Mouse (Mus musculus): ENCODE measurements around the gene Cdh13. TPM values are rescaled to one million over a fixed set of nuclear protein-coding genes. Genes with fewer than 3 reads are reported as not detected.

The Cdh13 gene
- polyA plus RNA-seq, 1 experiment, result not detected

GRCm38 (mm10) chr8:118845690-118846089 lies 562.2 kb downstream of the Cdh13 start:
- no peaks in the 10 kb centered on the region for H3K4me1 ChIP-seq (ENCODE audit: control insufficient read depth, insufficient read depth, low read length)
- TF ChIP-seq POLR2A (IDR thresholded peaks at IDR 0.05; ENCODE audit: borderline replicate concordance, control insufficient read depth, low read depth, low read length) (no peak), CTCF (IDR thresholded peaks at IDR 0.05; ENCODE audit: control insufficient read depth, insufficient read depth, low read length) (no peak)

GRCm38 (mm10) chr8:118848021-118848420 lies 564.5 kb downstream of the Cdh13 start:
- TF ChIP-seq POLR2A (IDR thresholded peaks at IDR 0.05; ENCODE audit: borderline replicate concordance, control insufficient read depth, low read depth, low read length) (no peak), CTCF (IDR thresholded peaks at IDR 0.05; ENCODE audit: control insufficient read depth, insufficient read depth, low read length) (no peak)

More at GRCm38 (mm10) chr8:118845690-118846089, 562.2 kb downstream of the Cdh13 start:
- H3K27ac ChIP-seq (ENCODE audit: control insufficient read depth, insufficient read depth, low read depth, low read length, poor library complexity), result no peak overlapping the region
- no peak overlapping the region for H3K4me3 ChIP-seq (replicated peaks; ENCODE audit: control insufficient read depth, low read depth, low read length)

GRCm38 (mm10) chr8:118849515-118849914 lies 566.0 kb downstream of the Cdh13 start:
- Histone ChIP-seq H3K4me1 (ENCODE audit: control insufficient read depth, insufficient read depth, low read length) (no peaks in the 10 kb centered on the region), H3K27ac (ENCODE audit: control insufficient read depth, insufficient read depth, low read depth, low read length, poor library complexity) (no peak overlapping the region), H3K4me3 (replicated peaks; ENCODE audit: control insufficient read depth, low read depth, low read length) (no peak overlapping the region)
- WGBS, result 67% methylated on average over 3 of the region's 3 CpGs
- no peak for TF ChIP-seq POLR2A (IDR thresholded peaks at IDR 0.05; ENCODE audit: borderline replicate concordance, control insufficient read depth, low read depth, low read length)
- TF ChIP-seq CTCF (IDR thresholded peaks at IDR 0.05; ENCODE audit: control insufficient read depth, insufficient read depth, low read length), result no peak

More at GRCm38 (mm10) chr8:118848021-118848420, 564.5 kb downstream of the Cdh13 start:
- no peaks in the 10 kb centered on the region for H3K4me1 ChIP-seq (ENCODE audit: control insufficient read depth, insufficient read depth, low read length)
- 67% methylated on average over 5 of the region's 5 CpGs for WGBS
- H3K4me3 ChIP-seq (replicated peaks; ENCODE audit: control insufficient read depth, low read depth, low read length), result no peak overlapping the region
- no peak overlapping the region for H3K27ac ChIP-seq (ENCODE audit: control insufficient read depth, insufficient read depth, low read depth, low read length, poor library complexity)

- TF ChIP-seq POLR2A (IDR thresholded peaks at IDR 0.05; ENCODE audit: borderline replicate concordance, control insufficient read depth, low read depth, low read length) (no peak), CTCF (IDR thresholded peaks at IDR 0.05; ENCODE audit: control insufficient read depth, insufficient read depth, low read length) (peak; percentile 53; the same call in 1 of the 2 replicates)
- H3K4me3 ChIP-seq (replicated peaks; ENCODE audit: control insufficient read depth, low read depth, low read length), result no peak overlapping the region
- H3K4me1 ChIP-seq (ENCODE audit: control insufficient read depth, insufficient read depth, low read length), result no peaks in the 10 kb centered on the region
- WGBS, result 22% methylated on average over 6 of the region's 6 CpGs
- H3K27ac ChIP-seq (ENCODE audit: control insufficient read depth, insufficient read depth, low read depth, low read length, poor library complexity), result no peak overlapping the region
Measured at GRCm38 (mm10) chr8:118850381-118850780, 566.8 kb downstream of the Cdh13 start.

GRCm38 (mm10) chr8:118851361-118851760 lies 567.8 kb downstream of the Cdh13 start:
- TF ChIP-seq POLR2A (IDR thresholded peaks at IDR 0.05; ENCODE audit: borderline replicate concordance, control insufficient read depth, low read depth, low read length), result no peak
- no peak for TF ChIP-seq CTCF (IDR thresholded peaks at IDR 0.05; ENCODE audit: control insufficient read depth, insufficient read depth, low read length)
- WGBS, result 79% methylated on average over 10 of the region's 10 CpGs
- Histone ChIP-seq H3K27ac (ENCODE audit: control insufficient read depth, insufficient read depth, low read depth, low read length, poor library complexity) (no peak overlapping the region), H3K4me3 (replicated peaks; ENCODE audit: control insufficient read depth, low read depth, low read length) (no peak overlapping the region), H3K4me1 (ENCODE audit: control insufficient read depth, insufficient read depth, low read length) (no peaks in the 10 kb centered on the region)

GRCm38 (mm10) chr8:118852861-118853260 lies 569.3 kb downstream of the Cdh13 start:
- Histone ChIP-seq H3K27ac (ENCODE audit: control insufficient read depth, insufficient read depth, low read depth, low read length, poor library complexity) (no peak overlapping the region), H3K4me1 (ENCODE audit: control insufficient read depth, insufficient read depth, low read length) (no peaks in the 10 kb centered on the region), H3K4me3 (replicated peaks; ENCODE audit: control insufficient read depth, low read depth, low read length) (no peak overlapping the region)
- no peak for TF ChIP-seq CTCF (IDR thresholded peaks at IDR 0.05; ENCODE audit: control insufficient read depth, insufficient read depth, low read length)
- TF ChIP-seq POLR2A (IDR thresholded peaks at IDR 0.05; ENCODE audit: borderline replicate concordance, control insufficient read depth, low read depth, low read length), result no peak
- 54% methylated on average over 12 of the region's 12 CpGs for WGBS

GRCm38 (mm10) chr8:118854656-118855055 lies 571.1 kb downstream of the Cdh13 start:
- Histone ChIP-seq H3K4me1 (ENCODE audit: control insufficient read depth, insufficient read depth, low read length) (no peaks in the 10 kb centered on the region), H3K4me3 (replicated peaks; ENCODE audit: control insufficient read depth, low read depth, low read length) (no peak overlapping the region), H3K27ac (ENCODE audit: control insufficient read depth, insufficient read depth, low read depth, low read length, poor library complexity) (no peak overlapping the region)
- TF ChIP-seq CTCF (IDR thresholded peaks at IDR 0.05; ENCODE audit: control insufficient read depth, insufficient read depth, low read length) (no peak), POLR2A (IDR thresholded peaks at IDR 0.05; ENCODE audit: borderline replicate concordance, control insufficient read depth, low read depth, low read length) (no peak)
- 75% methylated on average over 8 of the region's 8 CpGs for WGBS

GRCm38 (mm10) chr8:118866332-118866731 lies 582.8 kb downstream of the Cdh13 start:
- WGBS, result 74% methylated on average over 6 of the region's 6 CpGs
- no peak overlapping the region for H3K4me3 ChIP-seq (replicated peaks; ENCODE audit: control insufficient read depth, low read depth, low read length)
- TF ChIP-seq CTCF (IDR thresholded peaks at IDR 0.05; ENCODE audit: control insufficient read depth, insufficient read depth, low read length) (no peak), POLR2A (IDR thresholded peaks at IDR 0.05; ENCODE audit: borderline replicate concordance, control insufficient read depth, low read depth, low read length) (no peak)

GRCm38 (mm10) chr8:118870711-118871110 lies 587.2 kb downstream of the Cdh13 start:
- no peak overlapping the region for H3K27ac ChIP-seq (ENCODE audit: control insufficient read depth, insufficient read depth, low read depth, low read length, poor library complexity)

More at GRCm38 (mm10) chr8:118866332-118866731, 582.8 kb downstream of the Cdh13 start:
- no peak overlapping the region for H3K27ac ChIP-seq (ENCODE audit: control insufficient read depth, insufficient read depth, low read depth, low read length, poor library complexity)
- no peaks in the 10 kb centered on the region for H3K4me1 ChIP-seq (ENCODE audit: control insufficient read depth, insufficient read depth, low read length)

More at GRCm38 (mm10) chr8:118870711-118871110, 587.2 kb downstream of the Cdh13 start:
- no peak overlapping the region for H3K4me3 ChIP-seq (replicated peaks; ENCODE audit: control insufficient read depth, low read depth, low read length)
- WGBS, result 77% methylated on average over 8 of the region's 8 CpGs
- no peaks in the 10 kb centered on the region for H3K4me1 ChIP-seq (ENCODE audit: control insufficient read depth, insufficient read depth, low read length)
- TF ChIP-seq POLR2A (IDR thresholded peaks at IDR 0.05; ENCODE audit: borderline replicate concordance, control insufficient read depth, low read depth, low read length) (no peak), CTCF (IDR thresholded peaks at IDR 0.05; ENCODE audit: control insufficient read depth, insufficient read depth, low read length) (no peak)

Measured in bone marrow, adult 2 months (tissue).